Mouse (Mus musculus): ENCODE data around the gene Ms4a4a.

DNA sequence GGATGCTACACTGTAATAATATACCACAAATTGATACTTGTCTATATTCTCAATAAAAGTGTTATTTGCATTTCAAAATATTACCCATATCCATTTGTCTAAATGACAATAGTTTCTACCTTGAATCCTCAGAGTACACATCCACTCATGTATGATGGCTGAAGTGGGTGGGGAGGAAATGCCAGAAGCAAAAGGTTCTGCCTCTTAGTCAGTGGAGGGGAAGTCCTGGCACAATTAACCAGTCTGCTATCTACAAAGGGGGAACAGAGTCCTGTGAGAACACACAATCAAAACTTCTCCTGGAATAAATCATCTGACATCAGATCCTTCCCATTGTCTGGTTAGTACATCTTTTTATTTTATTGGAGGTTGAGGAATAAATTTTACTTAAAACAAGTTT, 32.1 kb downstream of the Ms4a4a start:
- no peak for TF ChIP-seq GATA1 (IDR thresholded peaks at IDR 0.05; ENCODE audit: low read length)
- no peak for TF ChIP-seq TAL1 (IDR thresholded peaks at IDR 0.05; ENCODE audit: low read length)
